Mouse (Mus musculus) limb, embryonic 11.5 days (tissue): ENCODE measurements around the gene Rasgrp2. TPM values are rescaled to one million over a fixed set of nuclear protein-coding genes. Genes with fewer than 3 reads are reported as not detected.

Source experiments
- ATAC-seq: fragments of 200-750 bp; cut with Nextera tagmentation; 2 replicates; pipeline ENCODE4 v1.8.0; 2017; ENCODE audit warnings: low read depth; ENCODE audit not compliant: insufficient number of reproducible peaks, low FRiP score, low TSS enrichment
- DNase-seq: peaks from one replicate; pipeline ENCODE4 v3.0.0-alpha.2; 2015; ENCODE audit warnings: low spot score
- H3K27ac ChIP-seq: fragments of 300-500 bp; sonication (generic); replicated peaks from 2 replicates; pipeline ENCODE4 v1.5.1; 2014; ENCODE audit warnings: low read depth, mild to moderate bottlenecking, low read length
- H3K27me3 ChIP-seq: fragments of 300-500 bp; sonication (generic); 2 replicates; pipeline ENCODE4 v1.6.1; 2014; ENCODE audit warnings: mild to moderate bottlenecking, low read length, mixed read lengths; ENCODE audit not compliant: control insufficient read depth, insufficient read depth
- H3K36me3 ChIP-seq: fragments of 300-500 bp; sonication (generic); 2 replicates; pipeline ENCODE4 v1.6.1; 2014; ENCODE audit warnings: mild to moderate bottlenecking, low read length, moderate library complexity, mixed read lengths; ENCODE audit not compliant: control insufficient read depth, insufficient read depth
- H3K4me1 ChIP-seq: fragments of 300-500 bp; sonication (generic); 2 replicates; pipeline ENCODE4 v1.6.1; 2014; ENCODE audit warnings: low read length, mixed read lengths; ENCODE audit not compliant: control insufficient read depth, insufficient read depth
- H3K4me2 ChIP-seq: fragments of 300-500 bp; sonication (generic); 2 replicates; pipeline ENCODE4 v1.6.1; 2014; ENCODE audit warnings: low read depth, mild to moderate bottlenecking, moderate library complexity; ENCODE audit not compliant: severe bottlenecking
- H3K4me3 ChIP-seq: fragments of 300-500 bp; sonication (generic); 2 replicates; pipeline ENCODE4 v1.5.1; 2014; ENCODE audit warnings: low read depth, low read length
- H3K9ac ChIP-seq: fragments of 300-500 bp; sonication (generic); 2 replicates; pipeline ENCODE4 v1.6.1; 2014; ENCODE audit warnings: mild to moderate bottlenecking, low read length
- H3K9me3 ChIP-seq: fragments of 300-500 bp; sonication (generic); 2 replicates; pipeline ENCODE4 v1.6.1; 2016; ENCODE audit warnings: low read length; ENCODE audit not compliant: control insufficient read depth
- WGBS: fragments of 180-500 bp; shearing (Covaris S2); extraction: QIAGEN DNeasy Blood & Tissue Kit; methylation state at CpG from one replicate; pipeline ENCODE4 v1.1.7; 2014; 5-methylcytosine and 5-hydroxymethylcytosine counted together
- polyA plus RNA-seq: library from polyadenylated mRNA; unstranded; fragments of >200 nt; fragmentation: Nextera tagmentation; extraction: Ambion mirVana; gene quantifications from 2 replicates; pipeline ENCODE4 v1.2.1, GENCODE M21; 2014

The Rasgrp2 gene
- polyA plus RNA-seq, 1 experiment from 2014 or later = 15.0 TPM

GRCm38 (mm10) chr19:6407109-6407508 lies 8.0 kb downstream of the Rasgrp2 start:
- Histone ChIP-seq H3K27me3 (peaks cover 5% of the 10 kb centered on the region; the same call in 1 of the 2 replicates), H3K27ac (no peak overlapping the region), H3K4me1 (peaks cover under 1% of the 10 kb centered on the region; the same call in 1 of the 2 replicates), H3K9ac (no peak overlapping the region), H3K4me2 (no peak overlapping the region), H3K36me3 (no peaks in the 10 kb centered on the region), H3K4me3 (no peak overlapping the region), H3K9me3 (no peaks in the 10 kb centered on the region)
- DNase-seq = no peak
- 85% methylated on average over 8 of the region's 8 CpGs for WGBS
- ATAC-seq = no peak

GRCm38 (mm10) chr19:6407816-6408510 lies 8.8 kb downstream of the Rasgrp2 start:
- Histone ChIP-seq H3K9ac (no peak overlapping the region), H3K9me3 (no peaks in the 10 kb centered on the region), H3K4me2 (no peak overlapping the region), H3K4me3 (no peak overlapping the region), H3K27ac (no peak overlapping the region), H3K36me3 (no peaks in the 10 kb centered on the region), H3K4me1 (no peaks in the 10 kb centered on the region), H3K27me3 (no peaks in the 10 kb centered on the region)
- DNase-seq (no peak), ATAC-seq (no peak)
- WGBS = 52% methylated on average over 16 of the region's 16 CpGs

- WGBS = 81% methylated on average over 8 of the region's 8 CpGs
- Histone ChIP-seq H3K27me3 (no peaks in the 10 kb centered on the region), H3K27ac (no peak overlapping the region), H3K9ac (no peak overlapping the region), H3K9me3 (no peaks in the 10 kb centered on the region), H3K36me3 (no peaks in the 10 kb centered on the region), H3K4me2 (no peak overlapping the region), H3K4me3 (no peak overlapping the region), H3K4me1 (no peaks in the 10 kb centered on the region)
- ATAC-seq (no peak), DNase-seq (no peak)
Observed at GRCm38 (mm10) chr19:6408749-6409148, 9.6 kb downstream of the Rasgrp2 start.

- 79% methylated on average over 5 of the region's 5 CpGs for WGBS
- no peak overlapping the region for H3K27ac ChIP-seq
- no peaks in the 10 kb centered on the region for H3K27me3 ChIP-seq
- H3K4me2 ChIP-seq = no peak overlapping the region
- no peak for ATAC-seq
- H3K9me3 ChIP-seq = no peaks in the 10 kb centered on the region
- no peaks in the 10 kb centered on the region for H3K36me3 ChIP-seq
- H3K9ac ChIP-seq = no peak overlapping the region
- H3K4me3 ChIP-seq = no peak overlapping the region
- H3K4me1 ChIP-seq = no peaks in the 10 kb centered on the region
- DNase-seq = no peak
Observed at GRCm38 (mm10) chr19:6409176-6409575, 10.0 kb downstream of the Rasgrp2 start.

GRCm38 (mm10) chr19:6409936-6410335 lies 10.8 kb downstream of the Rasgrp2 start:
- Histone ChIP-seq H3K36me3 (no peaks in the 10 kb centered on the region), H3K4me2 (no peak overlapping the region), H3K9ac (no peak overlapping the region), H3K27me3 (no peaks in the 10 kb centered on the region), H3K4me1 (no peaks in the 10 kb centered on the region), H3K27ac (no peak overlapping the region), H3K4me3 (no peak overlapping the region), H3K9me3 (no peaks in the 10 kb centered on the region)
- no peak for ATAC-seq
- DNase-seq = no peak
- 92% methylated on average over 5 of the region's 5 CpGs for WGBS

GRCm38 (mm10) chr19:6412798-6413197 lies 13.7 kb downstream of the Rasgrp2 start:
- H3K4me1 ChIP-seq = peaks cover 12% of the 10 kb centered on the region
- no peak overlapping the region for H3K9ac ChIP-seq
- DNase-seq = no peak
- no peak overlapping the region for H3K27ac ChIP-seq
- ATAC-seq = no peak
- WGBS = 63% methylated on average over 14 of the region's 14 CpGs
- no peaks in the 10 kb centered on the region for H3K9me3 ChIP-seq
- peaks cover 4% of the 10 kb centered on the region for H3K27me3 ChIP-seq
- H3K4me3 ChIP-seq = no peak overlapping the region
- no peak overlapping the region for H3K4me2 ChIP-seq
- H3K36me3 ChIP-seq = no peaks in the 10 kb centered on the region

- H3K4me3 ChIP-seq = no peak overlapping the region
- H3K36me3 ChIP-seq = no peaks in the 10 kb centered on the region
- peaks cover 12% of the 10 kb centered on the region for H3K4me1 ChIP-seq
- H3K9ac ChIP-seq = no peak overlapping the region
- ATAC-seq = no peak
- 53% methylated on average over 6 of the region's 6 CpGs for WGBS
- peaks cover 22% of the 10 kb centered on the region for H3K27me3 ChIP-seq
- DNase-seq = no peak
- H3K4me2 ChIP-seq = no peak overlapping the region
- no peaks in the 10 kb centered on the region for H3K9me3 ChIP-seq
- H3K27ac ChIP-seq = no peak overlapping the region
Observed at GRCm38 (mm10) chr19:6415454-6415853, 16.3 kb downstream of the Rasgrp2 start.

GRCm38 (mm10) chr19:6416124-6416770 lies 17.1 kb downstream of the Rasgrp2 start:
- Histone ChIP-seq H3K4me1 (peaks cover 12% of the 10 kb centered on the region), H3K27ac (no peak overlapping the region), H3K9ac (no peak overlapping the region), H3K27me3 (peaks cover 30% of the 10 kb centered on the region), H3K9me3 (no peaks in the 10 kb centered on the region), H3K4me2 (0 out of 2 replicates have a peak overlapping the region, but pooled peaks have one; percentile 7), H3K4me3 (no peak overlapping the region), H3K36me3 (no peaks in the 10 kb centered on the region)
- 5% methylated on average over 9 of the region's 9 CpGs for WGBS
- ATAC-seq (no peak), DNase-seq (peak; percentile 44)
